Mouse (Mus musculus): Measurements from ENCODE around the gene Olfr957.

Olfr957 gene

DNA sequence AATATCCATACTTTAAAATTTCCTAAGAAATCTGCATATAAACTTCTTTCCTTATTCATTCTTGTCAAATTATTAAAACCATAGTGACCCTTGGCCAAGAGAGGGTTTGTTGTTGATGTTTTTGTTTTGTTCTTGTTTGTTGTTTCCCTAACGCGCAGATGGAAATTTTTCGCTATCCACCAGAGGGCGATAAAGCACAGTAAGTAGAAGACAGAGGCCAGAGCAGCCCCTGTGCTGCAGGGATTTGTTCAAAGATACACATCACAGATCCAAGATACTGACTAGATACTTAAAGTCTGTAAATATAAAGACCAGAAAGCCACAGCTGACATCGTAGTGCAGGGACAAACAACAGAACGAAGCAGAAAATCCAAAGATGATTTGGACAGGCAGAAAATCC lies 6.6 kb downstream of the Olfr957 start:
- Histone ChIP-seq H3K9me3 (ENCODE audit: low read length) (no peaks in the 10 kb centered on the region), H3K27me3 (ENCODE audit: insufficient read depth, low read length) (no peaks in the 10 kb centered on the region), H3K4me3 (replicated peaks; ENCODE audit: low read length) (no peak overlapping the region), H3K4me1 (replicated peaks; ENCODE audit: low read depth, low read length) (no peaks in the 10 kb centered on the region), H3K36me3 (ENCODE audit: insufficient read depth, low read length) (no peaks in the 10 kb centered on the region)
- TF ChIP-seq POU5F1 (IDR thresholded peaks at IDR 0.05; ENCODE audit: borderline replicate concordance, low read length) = no peak
- TF ChIP-seq CTCF (conservative IDR thresholded peaks at IDR 0.05; ENCODE audit: low read length) = peak; percentile 54
- no peak for TF ChIP-seq NANOG (IDR thresholded peaks at IDR 0.05; ENCODE audit: borderline replicate concordance, low read length)

DNA sequence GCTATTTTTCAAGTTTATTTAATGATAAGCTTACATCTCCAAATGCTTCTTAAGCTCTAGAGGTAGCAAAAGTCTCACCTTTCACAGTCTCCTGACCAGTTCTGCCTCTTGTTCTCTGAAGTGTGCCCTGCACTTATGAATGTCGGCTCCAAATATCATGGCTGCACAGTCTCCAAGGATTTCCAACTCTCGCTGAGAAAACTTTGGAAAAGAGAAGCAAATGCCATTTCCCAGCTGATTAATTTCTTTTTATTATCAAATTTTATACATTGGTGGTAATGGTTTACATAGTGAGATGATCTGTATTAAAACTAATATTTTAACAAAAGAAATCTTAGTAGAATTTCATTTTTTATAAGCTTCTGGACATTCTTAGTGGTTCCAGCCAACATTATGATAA lies 21.7 kb downstream of the Olfr957 start, which contains the start of gene Olfr44:
Olfr44 (minus strand) TSS at position 101 of the 400 bp plus-strand sequence.
- H3K27me3 ChIP-seq (ENCODE audit: insufficient read depth, low read length) = no peaks in the 10 kb centered on the region
- H3K4me3 ChIP-seq (replicated peaks; ENCODE audit: low read length) = no peak within 1 kb of the TSS
- H3K4me1 ChIP-seq (replicated peaks; ENCODE audit: low read depth, low read length) = no peaks in the 10 kb centered on the region
- TF ChIP-seq POU5F1 (IDR thresholded peaks at IDR 0.05; ENCODE audit: borderline replicate concordance, low read length) (no peak), CTCF (conservative IDR thresholded peaks at IDR 0.05; ENCODE audit: low read length) (no peak), NANOG (IDR thresholded peaks at IDR 0.05; ENCODE audit: borderline replicate concordance, low read length) (no peak)
- H3K9me3 ChIP-seq (ENCODE audit: low read length) = no peaks in the 10 kb centered on the region
- H3K36me3 ChIP-seq (ENCODE audit: insufficient read depth, low read length) = no peaks in the 10 kb centered on the region

DNA sequence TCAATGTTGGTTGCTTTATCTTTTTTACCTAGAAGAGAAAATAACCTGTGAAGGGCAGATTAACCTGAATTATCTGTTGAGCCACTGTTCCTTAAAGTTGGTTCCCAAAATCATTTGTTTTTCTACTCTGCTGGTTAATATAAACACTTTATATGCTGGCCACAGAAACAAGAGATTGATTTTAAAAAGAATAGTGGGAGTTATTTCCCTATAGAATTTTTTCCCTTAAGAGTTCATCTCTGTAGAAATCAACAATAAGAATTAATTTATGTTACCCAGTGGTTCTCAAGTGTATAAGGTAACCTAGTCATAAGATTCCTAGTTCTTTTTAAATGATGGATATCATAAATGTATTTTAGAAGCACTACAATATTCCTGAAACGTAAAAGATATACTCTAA lies 43.8 kb downstream of the Olfr957 start, which contains the start of gene Olfr955:
Olfr955 (minus strand) TSS at position 101 of the 400 bp plus-strand sequence.
- H3K4me1 ChIP-seq (replicated peaks; ENCODE audit: low read depth, low read length) = no peaks in the 10 kb centered on the region
- no peak for TF ChIP-seq NANOG (IDR thresholded peaks at IDR 0.05; ENCODE audit: borderline replicate concordance, low read length)
- no peak for TF ChIP-seq CTCF (conservative IDR thresholded peaks at IDR 0.05; ENCODE audit: low read length)
- TF ChIP-seq POU5F1 (IDR thresholded peaks at IDR 0.05; ENCODE audit: borderline replicate concordance, low read length) = no peak
- no peak within 1 kb of the TSS for H3K4me3 ChIP-seq (replicated peaks; ENCODE audit: low read length)

More for the DNA sequence above, 43.8 kb downstream of the Olfr957 start, which contains the start of gene Olfr955:
- Histone ChIP-seq H3K36me3 (ENCODE audit: insufficient read depth, low read length) (no peaks in the 10 kb centered on the region), H3K9me3 (ENCODE audit: low read length) (no peaks in the 10 kb centered on the region), H3K27me3 (ENCODE audit: insufficient read depth, low read length) (no peaks in the 10 kb centered on the region)
